Mouse (Mus musculus) liver, embryonic 11.5 days (tissue): ENCODE data around the gene Ric8a. TPM values are rescaled to one million over a fixed set of nuclear protein-coding genes. Genes with fewer than 3 reads are reported as not detected.

Source experiments
- ATAC-seq: fragments of 200-750 bp; cut with Nextera tagmentation; replicated peaks from 2 replicates; pipeline ENCODE4 v1.8.0; 2017; ENCODE audit warnings: moderate number of reproducible peaks, mild to moderate bottlenecking, moderate TSS enrichment, moderate library complexity; ENCODE audit not compliant: low FRiP score
- DNase-seq: peaks from one replicate; pipeline ENCODE4 v3.0.0-alpha.2; 2017; ENCODE audit warnings: low spot score
- H3K27ac ChIP-seq: fragments of 300-500 bp; sonication (generic); 2 replicates; pipeline ENCODE4 v1.5.1; 2014; ENCODE audit warnings: mild to moderate bottlenecking, low read depth, low read length, control low read depth
- H3K27me3 ChIP-seq: fragments of 300-500 bp; sonication (generic); replicated peaks from 2 replicates; pipeline ENCODE4 v1.6.1; 2014; ENCODE audit warnings: low read length, mixed read lengths; ENCODE audit not compliant: control insufficient read depth, insufficient read depth
- H3K36me3 ChIP-seq: fragments of 300-500 bp; sonication (generic); 2 replicates; pipeline ENCODE4 v1.6.1; 2014; ENCODE audit warnings: mild to moderate bottlenecking, low read length, moderate library complexity, mixed read lengths; ENCODE audit not compliant: control insufficient read depth, insufficient read depth
- H3K4me1 ChIP-seq: fragments of 300-500 bp; sonication (generic); replicated peaks from 2 replicates; pipeline ENCODE4 v1.6.1; 2014; ENCODE audit warnings: low read length, mixed read lengths; ENCODE audit not compliant: control insufficient read depth, insufficient read depth
- H3K4me2 ChIP-seq: fragments of 300-500 bp; sonication (generic); 2 replicates; pipeline ENCODE4 v1.6.1; 2014; ENCODE audit warnings: mild to moderate bottlenecking, control low read depth, moderate library complexity
- H3K4me3 ChIP-seq: fragments of 300-500 bp; sonication (generic); 2 replicates; pipeline ENCODE4 v1.5.1; 2014; ENCODE audit warnings: low read depth, low read length, control low read depth
- H3K9ac ChIP-seq: fragments of 300-500 bp; sonication (generic); 2 replicates; pipeline ENCODE4 v1.6.1; 2014; ENCODE audit warnings: low read depth, low read length, control low read depth
- H3K9me3 ChIP-seq: fragments of 300-500 bp; sonication (generic); 2 replicates; pipeline ENCODE4 v1.6.1; 2016; ENCODE audit warnings: low read length, inconsistent platforms, mixed read lengths; ENCODE audit not compliant: control insufficient read depth
- WGBS: fragments of 180-500 bp; shearing (Covaris S2); extraction: QIAGEN DNeasy Blood & Tissue Kit; methylation state at CpG from one replicate; pipeline ENCODE4 v1.1.7; 2014; 5-methylcytosine and 5-hydroxymethylcytosine counted together
- polyA plus RNA-seq: library from polyadenylated mRNA; unstranded; fragments of >200 nt; fragmentation: Nextera tagmentation; extraction: Ambion mirVana; gene quantifications from 2 replicates; pipeline ENCODE4 v1.2.1, GENCODE M21; 2014

Ric8a gene
- 44.3 and 45.4 TPM in 2 replicates for polyA plus RNA-seq

GRCm38 (mm10) chr7:140856785-140857549 lies at the start of gene Ric8a:
Gene Ric8a (plus strand): TSS chr7:140856957.
- Histone ChIP-seq H3K36me3 (peaks cover 44% of the 10 kb centered on the region), H3K4me2 (peak within 1 kb of the TSS; percentile 99), H3K27ac (peak within 1 kb of the TSS; percentile 95), H3K27me3 (no peaks in the 10 kb centered on the region), H3K4me3 (peak within 1 kb of the TSS; percentile 67), H3K4me1 (peaks cover 22% of the 10 kb centered on the region), H3K9ac (peak within 1 kb of the TSS; percentile 91), H3K9me3 (no peaks in the 10 kb centered on the region)
- ATAC-seq, result peak; percentile 82
- under 1% methylated on average over 50 of the region's 50 CpGs for WGBS
- peak; percentile 85 for DNase-seq

- Histone ChIP-seq H3K4me1 (no peaks in the 10 kb centered on the region), H3K27ac (no peak overlapping the region), H3K9me3 (no peaks in the 10 kb centered on the region), H3K4me2 (no peak overlapping the region), H3K36me3 (no peaks in the 10 kb centered on the region), H3K27me3 (no peaks in the 10 kb centered on the region), H3K4me3 (no peak overlapping the region), H3K9ac (no peak overlapping the region)
- 90% methylated on average over 6 of the region's 6 CpGs for WGBS
- ATAC-seq (no peak), DNase-seq (no peak)
Measured at GRCm38 (mm10) chr7:140810496-140810895, 46.3 kb upstream of the Ric8a start.

GRCm38 (mm10) chr7:140811714-140812113 lies 45.0 kb upstream of the Ric8a start:
- ATAC-seq, result no peak
- no peak overlapping the region for H3K4me3 ChIP-seq
- H3K9ac ChIP-seq, result no peak overlapping the region

GRCm38 (mm10) chr7:140812850-140813249 lies 43.9 kb upstream of the Ric8a start:
- Histone ChIP-seq H3K9me3 (no peaks in the 10 kb centered on the region), H3K4me1 (no peaks in the 10 kb centered on the region), H3K4me3 (no peak overlapping the region), H3K27ac (no peak overlapping the region), H3K4me2 (no peak overlapping the region), H3K36me3 (no peaks in the 10 kb centered on the region), H3K27me3 (no peaks in the 10 kb centered on the region), H3K9ac (no peak overlapping the region)
- DNase-seq, result no peak
- ATAC-seq, result no peak
- WGBS, result 89% methylated on average over 12 of the region's 12 CpGs

More at GRCm38 (mm10) chr7:140811714-140812113, 45.0 kb upstream of the Ric8a start:
- H3K27me3 ChIP-seq, result no peaks in the 10 kb centered on the region
- H3K27ac ChIP-seq, result no peak overlapping the region
- H3K36me3 ChIP-seq, result no peaks in the 10 kb centered on the region
- no peak for DNase-seq
- H3K4me1 ChIP-seq, result no peaks in the 10 kb centered on the region
- H3K9me3 ChIP-seq, result no peaks in the 10 kb centered on the region
- WGBS, result 83% methylated on average over 13 of the region's 13 CpGs
- no peak overlapping the region for H3K4me2 ChIP-seq

- WGBS, result 82% methylated on average over 4 of the region's 4 CpGs
- peak; percentile 15 for DNase-seq
Measured at GRCm38 (mm10) chr7:140820173-140820572, 36.6 kb upstream of the Ric8a start.

GRCm38 (mm10) chr7:140821305-140821652 lies 35.5 kb upstream of the Ric8a start:
- H3K9me3 ChIP-seq, result no peaks in the 10 kb centered on the region
- no peaks in the 10 kb centered on the region for H3K4me1 ChIP-seq
- no peak for DNase-seq
- H3K36me3 ChIP-seq, result no peaks in the 10 kb centered on the region
- no peaks in the 10 kb centered on the region for H3K27me3 ChIP-seq
- WGBS, result 66% methylated on average over 5 of the region's 5 CpGs
- peak overlapping the region; percentile 63 for H3K4me2 ChIP-seq
- peak; percentile 23; the same call in 1 of the 2 replicates for ATAC-seq
- peak overlapping the region; percentile 40 for H3K4me3 ChIP-seq
- H3K9ac ChIP-seq, result no peak overlapping the region
- H3K27ac ChIP-seq, result no peak overlapping the region

More at GRCm38 (mm10) chr7:140820173-140820572, 36.6 kb upstream of the Ric8a start:
- H3K9me3 ChIP-seq, result no peaks in the 10 kb centered on the region
- H3K27ac ChIP-seq, result no peak overlapping the region
- H3K36me3 ChIP-seq, result no peaks in the 10 kb centered on the region
- ATAC-seq, result no peak; the same call in 1 of the 2 replicates
- no peaks in the 10 kb centered on the region for H3K4me1 ChIP-seq
- H3K4me2 ChIP-seq, result no peak overlapping the region
- H3K9ac ChIP-seq, result no peak overlapping the region
- no peaks in the 10 kb centered on the region for H3K27me3 ChIP-seq
- no peak overlapping the region for H3K4me3 ChIP-seq

- 4% methylated on average over 21 of the region's 21 CpGs for WGBS
Measured at GRCm38 (mm10) chr7:140821653-140822329, 35.0 kb upstream of the Ric8a start, which contains the start of gene Zfp941. Gene Zfp941 (minus strand): TSS chr7:140822178.

GRCm38 (mm10) chr7:140822731-140823130 lies 34.0 kb upstream of the Ric8a start:
- H3K9me3 ChIP-seq, result no peaks in the 10 kb centered on the region

More at GRCm38 (mm10) chr7:140821653-140822329, 35.0 kb upstream of the Ric8a start, which contains the start of gene Zfp941:
- DNase-seq (peak; percentile 62), ATAC-seq (peak; percentile 73)
- H3K9ac ChIP-seq, result peak within 1 kb of the TSS; percentile 28; the same call in 1 of the 2 replicates
- H3K4me2 ChIP-seq, result peak within 1 kb of the TSS; percentile 63
- no peaks in the 10 kb centered on the region for H3K36me3 ChIP-seq
- no peaks in the 10 kb centered on the region for H3K4me1 ChIP-seq
- no peaks in the 10 kb centered on the region for H3K9me3 ChIP-seq
- H3K27ac ChIP-seq, result no peak within 1 kb of the TSS
- H3K4me3 ChIP-seq, result peak within 1 kb of the TSS; percentile 40
- H3K27me3 ChIP-seq, result no peaks in the 10 kb centered on the region

More at GRCm38 (mm10) chr7:140822731-140823130, 34.0 kb upstream of the Ric8a start:
- H3K9ac ChIP-seq, result no peak overlapping the region
- WGBS, result 82% methylated on average over 4 of the region's 4 CpGs
- H3K27ac ChIP-seq, result no peak overlapping the region
- H3K4me3 ChIP-seq, result no peak overlapping the region
- H3K27me3 ChIP-seq, result no peaks in the 10 kb centered on the region; the same call in 1 of the 2 replicates
- no peaks in the 10 kb centered on the region for H3K36me3 ChIP-seq
- DNase-seq (peak; percentile 24), ATAC-seq (no peak)
- no peaks in the 10 kb centered on the region for H3K4me1 ChIP-seq
- no peak overlapping the region for H3K4me2 ChIP-seq
